In genomic region chr7:81763110-81763845, GRCm38 (mm10) we compare ENCODE assay signal across 8 mouse cellular contexts. TPM values are rescaled to one million over a fixed set of nuclear protein-coding genes. Genes with fewer than 3 reads are reported as not detected.
DNase-seq lines count a peak whose midpoint lies in the region; TF ChIP-seq lines count a peak whose summit lies in the region.

No protein-coding gene starts in this region.

- peak; percentile 33 for TF ChIP-seq CTCF in E14TG2a.4 (conservative IDR thresholded peaks at IDR 0.05; ENCODE audit: low read length)

- H3K9me3 ChIP-seq in E14TG2a.4 (ENCODE audit: low read length), result no peaks in the 10 kb centered on the region
- no peaks in the 10 kb centered on the region for H3K9me3 ChIP-seq in heart, embryonic 10.5 days

- H3K4me1 ChIP-seq in E14TG2a.4 (replicated peaks; ENCODE audit: low read depth, low read length), result peaks cover 22% of the 10 kb centered on the region
- peaks cover 10% of the 10 kb centered on the region; the same call in 1 of the 2 replicates for H3K4me1 ChIP-seq in heart, embryonic 10.5 days

- peak overlapping the region; percentile 97 for H3K4me3 ChIP-seq in E14TG2a.4 (replicated peaks; ENCODE audit: low read length)
- H3K4me3 ChIP-seq in heart, embryonic 10.5 days, result peak overlapping the region; percentile 91

- no peaks in the 10 kb centered on the region for H3K27me3 ChIP-seq in E14TG2a.4 (ENCODE audit: insufficient read depth, low read length)
- H3K27me3 ChIP-seq in heart, embryonic 10.5 days (ENCODE audit: insufficient read depth, poor library complexity, severe bottlenecking), result no peaks in the 10 kb centered on the region

- DNase-seq in A20 (ENCODE audit: low read depth, low spot score), result peak; percentile 65
- peak; percentile 34 for DNase-seq in cerebellum, adult 9-10 months
- no peak for DNase-seq in heart, embryonic 10.5 days (ENCODE audit: low spot score)
- DNase-seq in kidney, postnatal 10 days, result peak; percentile 28
- DNase-seq in lung, postnatal 14 days, result peak; percentile 34
- DNase-seq in retina, postnatal 1 day, result peak; percentile 50
- no peak for DNase-seq in urinary bladder, postnatal 14 days (ENCODE audit: low spot score)

- H3K36me3 ChIP-seq in E14TG2a.4 (ENCODE audit: insufficient read depth, low read length), result peaks cover 13% of the 10 kb centered on the region
- no peaks in the 10 kb centered on the region for H3K36me3 ChIP-seq in heart, embryonic 10.5 days

- WGBS in heart, embryonic 10.5 days, result 1% methylated on average over 60 of the region's 60 CpGs

- peak overlapping the region; percentile 90 for H3K27ac ChIP-seq in heart, embryonic 10.5 days

RNA-seq across cellular contexts. Expression of gene Ramac, which starts 0.6 kb away (rescaled TPM):
- 78.3 and 102 TPM in 2 replicates for polyA plus RNA-seq in heart, embryonic 10.5 days (2016; fragmentation: Nextera tagmentation; extraction: Ambion mirVana)

RNA-seq across cellular contexts. Expression of gene 3110040N11Rik, which starts 26.0 kb away (rescaled TPM):
- 47.5 and 50.6 TPM in 2 replicates for polyA plus RNA-seq in heart, embryonic 10.5 days (2016; fragmentation: Nextera tagmentation; extraction: Ambion mirVana)

RNA-seq across cellular contexts. Expression of gene Homer2, which starts 56.0 kb away (rescaled TPM):
- polyA plus RNA-seq in heart, embryonic 10.5 days (2016; fragmentation: Nextera tagmentation; extraction: Ambion mirVana), result 119 and 154 TPM in 2 replicates

Comparison
In these comparisons a context has a peak if more than half of its experiments do, and no peak if none do; other contexts are left out.
1. DNase-seq: peak in A20 (single experiment), cerebellum, adult 9-10 months (single experiment), kidney, postnatal 10 days (single experiment), lung, postnatal 14 days (single experiment) and retina, postnatal 1 day (single experiment); none in heart, embryonic 10.5 days (single experiment) and urinary bladder, postnatal 14 days (single experiment).